Mouse (Mus musculus): ENCODE measurements around the gene Gsx1. TPM values are rescaled to one million over a fixed set of nuclear protein-coding genes. Genes with fewer than 3 reads are reported as not detected.

The Gsx1 gene
- not detected in 2 replicates for polyA plus RNA-seq (2015; fragmentation: Nextera tagmentation; extraction: Ambion mirVana)

GRCm38 (mm10) chr5:147188571-147188975 is at the start of gene Gsx1:
Gsx1 (plus strand) TSS chr5:147188696.
- peaks cover 23% of the 10 kb centered on the region for H3K4me1 ChIP-seq (ENCODE audit: control insufficient read depth, insufficient read depth, low read length)
- peak within 1 kb of the TSS; percentile 49 for H3K4me2 ChIP-seq (ENCODE audit: low read depth, low read length)
- H3K27ac ChIP-seq (ENCODE audit: low read length): no peak within 1 kb of the TSS
- under 1% methylated on average over 36 of the region's 37 CpGs for WGBS
- H3K4me3 ChIP-seq (replicated peaks; ENCODE audit: low read length): peak within 1 kb of the TSS; percentile 35
- H3K36me3 ChIP-seq (ENCODE audit: control insufficient read depth, insufficient read depth, low read length): no peaks in the 10 kb centered on the region
- H3K9ac ChIP-seq (ENCODE audit: low read length): no peak within 1 kb of the TSS
- H3K27me3 ChIP-seq (ENCODE audit: control insufficient read depth, insufficient read depth, low read length): peaks cover 83% of the 10 kb centered on the region
- no peaks in the 10 kb centered on the region for H3K9me3 ChIP-seq (replicated peaks; ENCODE audit: control insufficient read depth, low read length)
- peak; percentile 76 for ATAC-seq (ENCODE audit: insufficient read depth, low FRiP score)

GRCm38 (mm10) chr5:147147340-147147739 is 41.2 kb upstream of the Gsx1 start:
- no peak for ATAC-seq (ENCODE audit: insufficient read depth, low FRiP score)
- Histone ChIP-seq H3K4me1 (ENCODE audit: control insufficient read depth, insufficient read depth, low read length) (no peaks in the 10 kb centered on the region), H3K4me2 (ENCODE audit: low read depth, low read length) (no peak overlapping the region), H3K4me3 (replicated peaks; ENCODE audit: low read length) (no peak overlapping the region), H3K9me3 (replicated peaks; ENCODE audit: control insufficient read depth, low read length) (no peaks in the 10 kb centered on the region), H3K9ac (ENCODE audit: low read length) (no peak overlapping the region), H3K27me3 (ENCODE audit: control insufficient read depth, insufficient read depth, low read length) (no peaks in the 10 kb centered on the region), H3K27ac (ENCODE audit: low read length) (no peak overlapping the region), H3K36me3 (ENCODE audit: control insufficient read depth, insufficient read depth, low read length) (no peaks in the 10 kb centered on the region)

GRCm38 (mm10) chr5:147154806-147155371 is 33.6 kb upstream of the Gsx1 start:
- Histone ChIP-seq H3K9me3 (replicated peaks; ENCODE audit: control insufficient read depth, low read length) (no peaks in the 10 kb centered on the region), H3K27ac (ENCODE audit: low read length) (no peak overlapping the region), H3K36me3 (ENCODE audit: control insufficient read depth, insufficient read depth, low read length) (no peaks in the 10 kb centered on the region), H3K4me1 (ENCODE audit: control insufficient read depth, insufficient read depth, low read length) (no peaks in the 10 kb centered on the region), H3K4me3 (replicated peaks; ENCODE audit: low read length) (no peak overlapping the region), H3K27me3 (ENCODE audit: control insufficient read depth, insufficient read depth, low read length) (no peaks in the 10 kb centered on the region; the same call in 1 of the 2 replicates), H3K9ac (ENCODE audit: low read length) (no peak overlapping the region), H3K4me2 (ENCODE audit: low read depth, low read length) (no peak overlapping the region)
- ATAC-seq (ENCODE audit: insufficient read depth, low FRiP score): no peak
- WGBS: 14% methylated on average over 13 of the region's 13 CpGs

GRCm38 (mm10) chr5:147155449-147156133 is 32.9 kb upstream of the Gsx1 start:
- no peak overlapping the region for H3K4me2 ChIP-seq (ENCODE audit: low read depth, low read length)
- no peak overlapping the region for H3K27ac ChIP-seq (ENCODE audit: low read length)
- no peak for ATAC-seq (ENCODE audit: insufficient read depth, low FRiP score)
- H3K9ac ChIP-seq (ENCODE audit: low read length): no peak overlapping the region
- H3K9me3 ChIP-seq (replicated peaks; ENCODE audit: control insufficient read depth, low read length): no peaks in the 10 kb centered on the region
- WGBS: 22% methylated on average over 13 of the region's 13 CpGs
- H3K4me1 ChIP-seq (ENCODE audit: control insufficient read depth, insufficient read depth, low read length): no peaks in the 10 kb centered on the region
- H3K36me3 ChIP-seq (ENCODE audit: control insufficient read depth, insufficient read depth, low read length): no peaks in the 10 kb centered on the region
- H3K27me3 ChIP-seq (ENCODE audit: control insufficient read depth, insufficient read depth, low read length): no peaks in the 10 kb centered on the region; the same call in 1 of the 2 replicates
- H3K4me3 ChIP-seq (replicated peaks; ENCODE audit: low read length): no peak overlapping the region

GRCm38 (mm10) chr5:147156376-147156775 is 32.1 kb upstream of the Gsx1 start:
- no peak overlapping the region for H3K4me3 ChIP-seq (replicated peaks; ENCODE audit: low read length)
- no peaks in the 10 kb centered on the region for H3K36me3 ChIP-seq (ENCODE audit: control insufficient read depth, insufficient read depth, low read length)
- no peak for ATAC-seq (ENCODE audit: insufficient read depth, low FRiP score)
- no peaks in the 10 kb centered on the region; the same call in 1 of the 2 replicates for H3K27me3 ChIP-seq (ENCODE audit: control insufficient read depth, insufficient read depth, low read length)
- H3K4me1 ChIP-seq (ENCODE audit: control insufficient read depth, insufficient read depth, low read length): no peaks in the 10 kb centered on the region
- no peak overlapping the region for H3K4me2 ChIP-seq (ENCODE audit: low read depth, low read length)
- no peak overlapping the region for H3K9ac ChIP-seq (ENCODE audit: low read length)
- H3K9me3 ChIP-seq (replicated peaks; ENCODE audit: control insufficient read depth, low read length): no peaks in the 10 kb centered on the region
- H3K27ac ChIP-seq (ENCODE audit: low read length): no peak overlapping the region
- WGBS: 25% methylated on average over 3 of the region's 3 CpGs

GRCm38 (mm10) chr5:147157441-147157840 is 31.1 kb upstream of the Gsx1 start:
- no peak for ATAC-seq (ENCODE audit: insufficient read depth, low FRiP score)
- Histone ChIP-seq H3K36me3 (ENCODE audit: control insufficient read depth, insufficient read depth, low read length) (no peaks in the 10 kb centered on the region), H3K27ac (ENCODE audit: low read length) (no peak overlapping the region), H3K9ac (ENCODE audit: low read length) (no peak overlapping the region), H3K4me2 (ENCODE audit: low read depth, low read length) (no peak overlapping the region), H3K27me3 (ENCODE audit: control insufficient read depth, insufficient read depth, low read length) (no peaks in the 10 kb centered on the region; the same call in 1 of the 2 replicates), H3K4me1 (ENCODE audit: control insufficient read depth, insufficient read depth, low read length) (no peaks in the 10 kb centered on the region), H3K9me3 (replicated peaks; ENCODE audit: control insufficient read depth, low read length) (no peaks in the 10 kb centered on the region), H3K4me3 (replicated peaks; ENCODE audit: low read length) (no peak overlapping the region)
- WGBS: 76% methylated on average over 7 of the region's 7 CpGs

- Histone ChIP-seq H3K27ac (ENCODE audit: low read length) (no peak overlapping the region), H3K9me3 (replicated peaks; ENCODE audit: control insufficient read depth, low read length) (no peaks in the 10 kb centered on the region), H3K4me2 (ENCODE audit: low read depth, low read length) (no peak overlapping the region), H3K9ac (ENCODE audit: low read length) (no peak overlapping the region), H3K36me3 (ENCODE audit: control insufficient read depth, insufficient read depth, low read length) (no peaks in the 10 kb centered on the region), H3K4me3 (replicated peaks; ENCODE audit: low read length) (no peak overlapping the region), H3K4me1 (ENCODE audit: control insufficient read depth, insufficient read depth, low read length) (no peaks in the 10 kb centered on the region), H3K27me3 (ENCODE audit: control insufficient read depth, insufficient read depth, low read length) (no peaks in the 10 kb centered on the region)
- WGBS: 82% methylated on average over 6 of the region's 6 CpGs
- ATAC-seq (ENCODE audit: insufficient read depth, low FRiP score): no peak
Measured at GRCm38 (mm10) chr5:147159320-147159719, 29.2 kb upstream of the Gsx1 start.

GRCm38 (mm10) chr5:147159792-147160191 is 28.7 kb upstream of the Gsx1 start:
- Histone ChIP-seq H3K4me1 (ENCODE audit: control insufficient read depth, insufficient read depth, low read length) (no peaks in the 10 kb centered on the region), H3K36me3 (ENCODE audit: control insufficient read depth, insufficient read depth, low read length) (no peaks in the 10 kb centered on the region), H3K4me2 (ENCODE audit: low read depth, low read length) (no peak overlapping the region), H3K9ac (ENCODE audit: low read length) (no peak overlapping the region), H3K27me3 (ENCODE audit: control insufficient read depth, insufficient read depth, low read length) (no peaks in the 10 kb centered on the region), H3K4me3 (replicated peaks; ENCODE audit: low read length) (no peak overlapping the region), H3K9me3 (replicated peaks; ENCODE audit: control insufficient read depth, low read length) (no peaks in the 10 kb centered on the region), H3K27ac (ENCODE audit: low read length) (no peak overlapping the region)
- 66% methylated on average over 2 of the region's 2 CpGs for WGBS
- ATAC-seq (ENCODE audit: insufficient read depth, low FRiP score): no peak

- WGBS: 74% methylated on average over 6 of the region's 6 CpGs
- H3K4me2 ChIP-seq (ENCODE audit: low read depth, low read length): no peak overlapping the region
- H3K36me3 ChIP-seq (ENCODE audit: control insufficient read depth, insufficient read depth, low read length): no peaks in the 10 kb centered on the region
- no peaks in the 10 kb centered on the region for H3K4me1 ChIP-seq (ENCODE audit: control insufficient read depth, insufficient read depth, low read length)
- H3K4me3 ChIP-seq (replicated peaks; ENCODE audit: low read length): no peak overlapping the region
- H3K9ac ChIP-seq (ENCODE audit: low read length): no peak overlapping the region
- ATAC-seq (ENCODE audit: insufficient read depth, low FRiP score): no peak
- H3K9me3 ChIP-seq (replicated peaks; ENCODE audit: control insufficient read depth, low read length): no peaks in the 10 kb centered on the region
- no peak overlapping the region for H3K27ac ChIP-seq (ENCODE audit: low read length)
- no peaks in the 10 kb centered on the region for H3K27me3 ChIP-seq (ENCODE audit: control insufficient read depth, insufficient read depth, low read length)
Measured at GRCm38 (mm10) chr5:147165060-147165459, 23.4 kb upstream of the Gsx1 start.

Measured in stomach, embryonic 16.5 days (tissue).